In genomic region chr9:90124873-90125245, GRCm38 (mm10) we compare ENCODE assay signal across 11 mouse cellular contexts. TPM values are rescaled to one million over a fixed set of nuclear protein-coding genes. Genes with fewer than 3 reads are reported as not detected.
A peak's percentile ranks its signal among the peaks of the same experiment; 100 is the strongest.
DNase-seq lines count a peak whose midpoint lies in the region; ATAC-seq lines count a peak whose summit lies in the region.
"Had no signal": no experiment of that assay in that cellular context is flagged by ENCODE, and none has a peak within 500 bp of the region (broad histone marks: within the 10 kb centered on the region; RNA-seq: fewer than 3 reads in every experiment).

No protein-coding gene starts in this region.

- no peak overlapping the region for H3K9ac ChIP-seq in neural tube, embryonic 12.5 days
- no peak overlapping the region for H3K9ac ChIP-seq in neural tube, embryonic 14.5 days (replicated peaks; ENCODE audit: low read depth, low read length)
- H3K9ac ChIP-seq: intestine, embryonic 15.5 days had no signal

- H3K9me3 ChIP-seq in neural tube, embryonic 12.5 days = no peaks in the 10 kb centered on the region
- no peaks in the 10 kb centered on the region for H3K9me3 ChIP-seq in neural tube, embryonic 14.5 days (ENCODE audit: control insufficient read depth, low read length)
- H3K9me3 ChIP-seq: intestine, embryonic 15.5 days; megakaryocyte, embryonic 14.5 days had no signal

- no peaks in the 10 kb centered on the region for H3K4me1 ChIP-seq in neural tube, embryonic 12.5 days
- no peaks in the 10 kb centered on the region for H3K4me1 ChIP-seq in neural tube, embryonic 14.5 days (ENCODE audit: control insufficient read depth, insufficient read depth, low read length)

- DNase-seq in heart, adult 18-20 months = peak; percentile 66 to 67
- no peak for DNase-seq in heart, postnatal 25 days (ENCODE audit: low spot score)
- DNase-seq in neural tube, embryonic 10.5 days (ENCODE audit: extremely low spot score, low spot score) = no peak
- peak; percentile 50 to 55 for DNase-seq in heart, postnatal 10 days
- DNase-seq in frontal cortex, postnatal 25 days (ENCODE audit: low spot score in 2 of 2) = no peak
- DNase-seq in ovary, postnatal 14 days (ENCODE audit: low spot score) = no peak
- DNase-seq: thymus, adult 2 months had no signal

- no peak overlapping the region; the same call in 1 of the 2 replicates for H3K4me2 ChIP-seq in neural tube, embryonic 12.5 days (replicated peaks)
- no peak overlapping the region for H3K4me2 ChIP-seq in neural tube, embryonic 14.5 days (ENCODE audit: low read depth, low read length)
- H3K4me2 ChIP-seq: intestine, embryonic 15.5 days had no signal

- H3K27ac ChIP-seq in neural tube, embryonic 12.5 days = no peak overlapping the region
- no peak overlapping the region for H3K27ac ChIP-seq in neural tube, embryonic 14.5 days (ENCODE audit: low read depth, low read length)
- H3K27ac ChIP-seq: intestine, embryonic 15.5 days had no signal

- ATAC-seq in neural tube, embryonic 12.5 days (ENCODE audit: low FRiP score, low read depth) = peak; percentile 42; the same call in 1 of the 2 replicates
- ATAC-seq in neural tube, embryonic 14.5 days (ENCODE audit: low read depth) = peak; percentile 23; the same call in 1 of the 2 replicates

- WGBS in neural tube, embryonic 12.5 days = 42% methylated on average over 8 of the region's 8 CpGs
- WGBS in neural tube, embryonic 14.5 days = 23% methylated on average over 8 of the region's 8 CpGs

- intact Hi-C loops in heart, postnatal 25 days (cut with DNase I) = no loop called here
- intact Hi-C loops in heart, postnatal 10 days (cut with DNase I) = no loop called here

- no peaks in the 10 kb centered on the region for H3K36me3 ChIP-seq in neural tube, embryonic 12.5 days
- no peaks in the 10 kb centered on the region for H3K36me3 ChIP-seq in neural tube, embryonic 14.5 days (ENCODE audit: control insufficient read depth, insufficient read depth, low read length)
- H3K36me3 ChIP-seq: intestine, embryonic 15.5 days had no signal

- no peaks in the 10 kb centered on the region for H3K27me3 ChIP-seq in neural tube, embryonic 12.5 days (replicated peaks)
- no peaks in the 10 kb centered on the region for H3K27me3 ChIP-seq in neural tube, embryonic 14.5 days (ENCODE audit: control insufficient read depth, insufficient read depth, low read length)
- H3K27me3 ChIP-seq: intestine, embryonic 15.5 days had no signal

- H3K4me3 ChIP-seq in neural tube, embryonic 12.5 days = no peak overlapping the region
- H3K4me3 ChIP-seq in neural tube, embryonic 14.5 days (ENCODE audit: low read depth, low read length) = no peak overlapping the region
- H3K4me3 ChIP-seq: intestine, embryonic 15.5 days had no signal

RNA-seq across cellular contexts. Expression of gene Morf4l1, which starts 10.3 kb away (rescaled TPM):
- 100 to 1,000 TPM; 259 to 276 TPM for total RNA-seq in heart, adult 18-20 months (2021)
- total RNA-seq in heart, postnatal 25 days (2021) = 100 to 1,000 TPM; 238 to 261 TPM
- polyA plus RNA-seq in neural tube, embryonic 12.5 days (2016; fragmentation: Nextera tagmentation; extraction: Ambion mirVana) = 507 and 535 TPM in 2 replicates
- total RNA-seq in heart, postnatal 10 days (2021) = 100 to 1,000 TPM; 292 to 311 TPM
- 565 and 602 TPM in 2 replicates for polyA plus RNA-seq in neural tube, embryonic 14.5 days (2014; fragmentation: Nextera tagmentation; extraction: Ambion mirVana)

RNA-seq across cellular contexts. Expression of gene Adamts7, which starts 38.0 kb away (rescaled TPM):
- 1 to 10 TPM; 7.6 to 8.4 TPM for total RNA-seq in heart, adult 18-20 months (2021)
- total RNA-seq in heart, postnatal 25 days (2021) = 10 to 100 TPM; 17.9 to 20.9 TPM
- 19.0 and 19.1 TPM in 2 replicates for polyA plus RNA-seq in neural tube, embryonic 12.5 days (2016; fragmentation: Nextera tagmentation; extraction: Ambion mirVana)
- 10 to 100 TPM; 21.8 to 24.0 TPM for total RNA-seq in heart, postnatal 10 days (2021)
- 5.7 and 12.6 TPM in 2 replicates for polyA plus RNA-seq in neural tube, embryonic 14.5 days (2014; fragmentation: Nextera tagmentation; extraction: Ambion mirVana)

Comparison
In these comparisons a context has a peak if more than half of its experiments do, and no peak if none do; other contexts are left out.
1. DNase-seq: peak in heart, adult 18-20 months (2 of 2) and heart, postnatal 10 days (2 of 2); none in heart, postnatal 25 days (single experiment), neural tube, embryonic 10.5 days (single experiment), frontal cortex, postnatal 25 days (0 of 2) and ovary, postnatal 14 days (single experiment).